Mouse (Mus musculus): ENCODE results near the gene Gal3st3.
A peak's percentile ranks its signal among the peaks of the same experiment; 100 is the strongest.
"Not testable (repeated sequence)": the region's sequence is repeated elsewhere in the genome, so short reads cannot be mapped to it uniquely, and the experiment has no call there.

The Gal3st3 gene

GRCm38 (mm10) chr19:5309025-5309424 is 10.9 kb downstream of the Gal3st3 start:
- no peak for DNase-seq

GRCm38 (mm10) chr19:5313189-5313588 is 15.1 kb downstream of the Gal3st3 start:
- no peak for DNase-seq

GRCm38 (mm10) chr19:5323801-5324200 is 25.7 kb downstream of the Gal3st3 start:
- DNase-seq = no peak

- no peak for DNase-seq
Measured at GRCm38 (mm10) chr19:5327970-5328369, 29.8 kb downstream of the Gal3st3 start.

GRCm38 (mm10) chr19:5334741-5335140 is 36.6 kb downstream of the Gal3st3 start:
- DNase-seq = no peak

- DNase-seq = no peak
Measured at GRCm38 (mm10) chr19:5335441-5335840, 37.3 kb downstream of the Gal3st3 start, which contains the start of gene Catsper1. Gene Catsper1, plus strand, starts transcription at chr19:5335741.

- peak; percentile 74 for DNase-seq
Measured at GRCm38 (mm10) chr19:5337975-5338374, 39.8 kb downstream of the Gal3st3 start.

- no peak for DNase-seq
Measured at GRCm38 (mm10) chr19:5341360-5341759, 43.2 kb downstream of the Gal3st3 start.

GRCm38 (mm10) chr19:5345297-5346131 is 47.4 kb downstream of the Gal3st3 start:
- no peak for DNase-seq

GRCm38 (mm10) chr19:5348064-5348463 is 49.9 kb downstream of the Gal3st3 start:
- DNase-seq = no peak

GRCm38 (mm10) chr19:5348526-5349501 is 50.7 kb downstream of the Gal3st3 start:
- peak; percentile 48 for DNase-seq

- DNase-seq = not testable (repeated sequence)
Measured at GRCm38 (mm10) chr19:5349502-5349873, 51.4 kb downstream of the Gal3st3 start, which contains the start of gene Cst6. Gene Cst6, minus strand, starts transcription at chr19:5349574.

- no peak for DNase-seq
Measured at GRCm38 (mm10) chr19:5353609-5354008, 55.5 kb downstream of the Gal3st3 start.

GRCm38 (mm10) chr19:5356080-5356479 is 57.9 kb downstream of the Gal3st3 start:
- DNase-seq = no peak

Measured in cerebellum, adult 11 months (tissue).